Mouse (Mus musculus): ENCODE measurements around the gene Ddx39b.

DNA sequence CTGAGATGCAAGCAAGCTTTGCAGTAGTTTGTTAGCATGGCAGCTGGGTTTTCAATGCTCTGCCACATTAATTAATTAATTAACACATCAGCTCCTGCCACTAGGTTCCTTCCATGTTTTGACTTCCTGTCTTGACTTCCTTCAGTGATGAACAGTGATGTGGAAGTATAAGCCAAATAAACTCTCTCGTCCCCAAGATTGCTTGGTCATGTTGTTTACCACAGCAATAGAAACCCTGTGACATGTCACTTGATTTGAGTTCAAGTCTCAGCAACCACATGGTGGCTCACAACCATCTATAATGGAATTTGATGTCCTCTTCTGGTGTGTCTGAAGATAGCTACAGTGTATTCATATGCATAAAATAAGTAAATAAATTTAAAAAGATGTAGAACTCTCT lies 15.8 kb downstream of the Ddx39b start:
- TF ChIP-seq CTCF (conservative IDR thresholded peaks at IDR 0.05; ENCODE audit: insufficient read depth, insufficient read length, low read depth, low read length) (no peak), POLR2A (IDR thresholded peaks at IDR 0.05; ENCODE audit: low read depth, low read length) (no peak)
